Mouse (Mus musculus) cerebellum, adult 11-12 months (tissue): ENCODE data around the gene Bank1.

Source experiments
- DNase-seq: peaks from one replicate; pipeline ENCODE4 v3.0.0; 2022

Bank1 gene

DNA sequence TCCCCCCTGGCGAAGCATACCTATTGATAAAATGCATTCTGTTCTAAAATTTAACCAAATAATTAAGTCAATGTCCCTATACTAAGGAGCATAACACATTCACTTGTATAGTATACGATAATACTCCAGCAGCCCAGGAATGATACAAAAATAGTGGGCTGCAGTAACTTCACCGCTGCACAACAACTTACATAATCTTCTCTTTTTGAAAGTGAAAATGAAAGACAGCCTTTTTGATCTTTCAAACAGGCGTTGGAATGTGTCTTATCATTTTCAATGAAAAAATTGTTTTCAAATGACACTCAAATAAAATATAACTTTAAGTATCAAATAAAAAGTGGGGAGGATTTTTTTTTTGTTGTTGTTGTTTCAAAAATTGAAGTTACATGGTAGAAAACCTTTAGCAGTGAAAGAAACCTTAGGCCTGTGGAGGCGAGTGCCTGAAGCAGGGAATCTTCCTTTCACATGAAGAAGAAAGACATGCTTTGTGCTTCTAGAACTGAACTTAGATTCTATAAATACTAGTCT lies 224.8 kb downstream of the Bank1 start:
- no peak for DNase-seq

DNA sequence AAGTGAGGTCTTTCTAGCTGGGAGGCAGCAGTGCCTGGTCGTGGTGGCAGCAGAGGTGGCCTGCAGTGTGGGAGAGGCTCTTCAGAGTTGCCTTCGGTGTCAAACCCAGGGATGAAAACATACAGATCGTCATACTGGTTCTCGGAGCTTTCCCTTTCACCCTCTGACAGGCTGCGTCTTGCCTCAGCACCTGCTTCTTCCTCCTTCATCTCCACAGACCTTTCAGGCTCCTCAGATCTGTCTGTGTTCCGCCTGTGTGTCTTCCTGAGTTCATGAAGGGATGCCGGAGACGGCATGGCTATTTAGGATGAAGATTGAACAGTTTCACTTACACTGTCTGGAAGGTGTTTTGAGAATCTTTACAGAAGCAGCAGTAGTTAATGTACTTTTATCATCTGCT lies 225.6 kb downstream of the Bank1 start:
- no peak for DNase-seq

DNA sequence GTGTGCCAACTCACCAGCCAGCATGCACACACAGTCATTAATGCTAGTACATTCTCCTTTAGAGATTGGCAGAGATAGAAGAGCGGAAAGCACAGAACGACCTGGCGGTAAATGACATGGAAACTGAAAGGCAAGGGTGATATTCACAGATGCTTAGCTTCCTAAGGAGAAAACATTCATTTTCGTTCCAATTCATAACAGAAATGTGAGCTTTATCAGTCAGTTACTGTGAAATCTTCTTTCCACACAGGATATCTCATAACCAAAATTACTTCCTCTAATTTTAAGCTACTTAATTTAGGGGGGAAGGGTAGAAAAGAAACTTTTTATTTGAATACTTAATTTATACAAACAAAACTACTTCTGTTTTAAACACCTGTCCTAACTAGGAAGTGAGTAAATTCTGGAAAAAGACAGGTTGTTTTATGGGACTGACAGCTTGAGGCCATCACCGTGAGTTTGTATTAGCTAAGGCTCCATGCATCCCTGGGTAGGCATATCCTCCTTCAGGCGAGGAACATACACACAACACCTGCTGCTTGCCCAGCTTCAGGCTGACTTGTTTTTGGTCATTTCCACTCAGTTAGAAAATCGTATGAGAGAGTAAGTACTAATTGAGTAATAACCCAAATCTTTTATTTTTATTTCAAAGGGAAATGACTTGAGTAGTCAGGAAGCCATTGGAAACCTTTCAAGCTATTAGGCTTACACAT lies 238.8 kb downstream of the Bank1 start:
- peak; percentile 7 for DNase-seq

GRCm38 (mm10) chr3:136086431-136086830 lies 239.4 kb downstream of the Bank1 start:
- DNase-seq: no peak

DNA sequence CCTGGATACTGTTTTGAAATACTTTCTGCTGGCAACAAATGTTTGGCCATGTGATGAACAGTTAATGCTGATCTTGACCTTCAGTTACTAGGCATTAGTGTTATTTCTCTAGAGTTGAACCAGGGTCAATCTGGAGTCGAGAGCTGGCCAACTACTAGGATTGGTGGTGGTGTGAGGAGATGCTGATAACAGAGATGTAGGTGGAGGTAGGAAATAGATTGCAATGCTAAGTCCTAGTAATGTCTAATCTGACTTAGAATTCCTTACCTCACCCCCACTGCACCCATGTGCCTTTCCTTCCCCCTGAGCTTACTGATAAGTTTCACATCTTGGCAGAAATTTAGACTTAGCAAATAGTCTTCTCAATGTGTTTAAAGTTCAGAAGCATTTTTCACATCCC lies 240.8 kb downstream of the Bank1 start:
- DNase-seq: no peak

DNA sequence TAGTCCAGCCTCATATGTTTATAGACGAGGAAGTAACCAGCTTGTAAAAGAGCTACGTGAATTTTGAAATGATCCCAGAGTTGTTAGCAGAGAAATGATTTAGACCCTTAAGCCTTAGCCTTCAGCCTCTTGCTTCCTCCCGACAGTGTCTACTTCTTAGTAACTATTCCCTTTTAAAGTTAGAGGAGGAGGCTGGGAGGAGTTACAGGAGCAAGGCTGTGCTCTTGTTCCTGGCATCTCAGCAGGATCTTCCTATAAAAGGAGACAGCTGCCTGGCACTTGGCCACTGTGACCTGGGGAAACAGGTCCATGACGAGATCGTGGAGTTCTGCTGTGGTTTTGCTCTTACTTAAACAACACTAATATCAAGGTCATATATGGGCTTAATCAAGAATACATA lies 241.8 kb downstream of the Bank1 start:
- no peak for DNase-seq

GRCm38 (mm10) chr3:136081264-136081663 lies 244.6 kb downstream of the Bank1 start:
- no peak for DNase-seq

- DNase-seq: no peak
These were observed 247.3 kb downstream of the Bank1 start for GRCm38 (mm10) chr3:136078535-136078934.

GRCm38 (mm10) chr3:136070394-136070793 lies 255.5 kb downstream of the Bank1 start:
- no peak for DNase-seq

DNA sequence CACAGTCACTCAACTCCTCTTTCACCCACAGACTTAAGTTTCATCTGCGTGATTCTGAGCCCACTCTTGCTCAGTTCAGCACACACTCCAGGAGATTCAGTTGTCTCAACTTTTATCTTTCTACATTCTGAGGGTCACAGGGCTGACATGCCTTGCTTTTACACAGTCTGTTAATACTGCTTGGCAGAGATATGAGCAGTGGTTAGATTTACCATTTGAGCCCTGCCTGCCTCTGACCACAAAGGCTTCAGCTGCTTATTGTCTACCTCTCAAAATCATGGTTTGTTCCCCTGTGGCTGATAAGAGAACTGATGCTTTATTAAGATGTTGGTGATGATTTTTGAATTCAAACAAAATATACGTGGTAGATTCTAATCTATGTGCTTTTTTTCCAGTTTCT lies 264.0 kb downstream of the Bank1 start:
- no peak for DNase-seq

GRCm38 (mm10) chr3:136050635-136051034 lies 275.2 kb downstream of the Bank1 start:
- DNase-seq: no peak

- DNase-seq: no peak
These were observed 275.7 kb downstream of the Bank1 start for GRCm38 (mm10) chr3:136050215-136050614.

DNA sequence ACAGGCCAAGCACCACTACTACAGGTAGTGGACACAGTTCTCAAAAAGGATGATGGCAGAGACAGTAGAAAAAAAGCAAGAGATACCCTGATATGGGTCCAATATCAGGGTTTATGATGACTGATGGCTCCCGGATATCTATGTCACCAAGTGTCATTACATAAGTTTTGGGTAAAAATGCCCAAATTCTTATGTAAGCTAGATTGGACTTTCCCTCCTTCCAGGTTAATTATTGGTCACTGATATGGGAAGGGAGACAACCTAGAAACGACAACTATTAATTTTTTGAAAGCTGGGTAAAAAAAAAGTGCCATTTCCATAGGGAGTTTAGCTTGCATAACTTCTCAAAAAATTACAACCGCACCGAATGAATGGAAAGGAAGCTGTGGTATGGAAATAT lies 277.8 kb downstream of the Bank1 start:
- DNase-seq: no peak

DNA sequence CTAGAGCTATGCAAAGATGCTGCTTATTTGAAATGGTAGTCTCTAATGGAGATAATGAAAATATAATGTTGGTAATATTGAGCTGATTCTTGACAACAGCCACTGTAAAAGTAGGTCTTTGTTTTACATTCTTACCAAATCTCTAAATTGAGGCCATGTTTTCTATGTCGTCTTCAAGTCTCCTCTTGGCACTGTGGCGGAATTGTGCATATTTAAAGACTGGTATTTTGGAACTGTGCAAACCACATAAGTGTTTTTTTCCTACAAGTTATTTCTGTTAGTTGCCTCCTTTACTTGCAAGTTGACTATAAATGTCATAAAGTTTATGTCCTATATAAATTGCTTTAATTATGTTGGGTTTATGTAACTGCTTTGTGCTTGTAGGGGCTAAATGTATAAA lies 280.5 kb downstream of the Bank1 start:
- DNase-seq: no peak

GRCm38 (mm10) chr3:136040041-136040440 lies 285.8 kb downstream of the Bank1 start:
- no peak for DNase-seq

DNA sequence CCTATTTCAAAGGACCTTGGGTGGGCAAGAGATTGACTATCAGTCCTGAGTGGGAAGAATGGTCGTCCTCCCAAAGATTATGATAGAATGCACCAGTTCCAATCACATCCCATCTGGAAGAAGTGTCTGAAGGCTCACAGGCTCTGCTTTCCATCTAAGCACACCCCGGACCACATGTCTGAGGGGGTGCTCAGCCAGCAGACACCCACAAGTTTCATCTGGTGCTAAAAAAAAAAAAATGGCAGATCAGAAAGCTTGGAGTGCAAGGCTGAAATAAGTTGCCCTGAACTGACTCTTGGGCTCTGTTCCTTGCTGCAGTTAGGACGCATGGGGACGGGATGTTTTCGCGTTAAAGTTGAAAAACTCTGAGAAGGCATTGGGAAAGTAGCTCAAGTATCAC lies 286.4 kb downstream of the Bank1 start:
- DNase-seq: no peak

DNA sequence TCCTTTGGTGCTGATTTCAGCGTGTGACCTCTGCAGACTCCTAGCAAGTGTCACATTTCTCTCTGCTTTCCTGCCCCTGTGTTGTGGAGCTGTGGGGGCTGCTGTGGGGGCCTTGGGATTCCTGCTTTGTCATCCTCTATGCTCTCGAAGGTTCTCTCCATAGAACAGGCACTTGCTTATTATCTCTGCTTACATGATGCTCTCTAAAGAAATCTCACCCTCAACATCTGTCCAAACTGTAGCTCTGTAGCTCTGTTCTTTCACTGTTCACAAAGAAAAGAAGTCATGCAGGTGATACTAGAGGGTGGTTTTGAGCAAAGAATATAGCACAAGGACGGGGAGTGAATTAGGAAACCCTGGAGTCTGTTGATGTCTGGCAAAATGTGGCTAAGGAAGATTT lies 288.6 kb downstream of the Bank1 start:
- DNase-seq: no peak

GRCm38 (mm10) chr3:136035784-136036183 lies 290.1 kb downstream of the Bank1 start:
- DNase-seq: no peak

- no peak for DNase-seq
These were observed 301.0 kb downstream of the Bank1 start for GRCm38 (mm10) chr3:136024876-136025275.

GRCm38 (mm10) chr3:136017517-136017916 lies 308.3 kb downstream of the Bank1 start:
- DNase-seq: no peak

GRCm38 (mm10) chr3:136010616-136011015 lies 315.2 kb downstream of the Bank1 start:
- DNase-seq: no peak

DNA sequence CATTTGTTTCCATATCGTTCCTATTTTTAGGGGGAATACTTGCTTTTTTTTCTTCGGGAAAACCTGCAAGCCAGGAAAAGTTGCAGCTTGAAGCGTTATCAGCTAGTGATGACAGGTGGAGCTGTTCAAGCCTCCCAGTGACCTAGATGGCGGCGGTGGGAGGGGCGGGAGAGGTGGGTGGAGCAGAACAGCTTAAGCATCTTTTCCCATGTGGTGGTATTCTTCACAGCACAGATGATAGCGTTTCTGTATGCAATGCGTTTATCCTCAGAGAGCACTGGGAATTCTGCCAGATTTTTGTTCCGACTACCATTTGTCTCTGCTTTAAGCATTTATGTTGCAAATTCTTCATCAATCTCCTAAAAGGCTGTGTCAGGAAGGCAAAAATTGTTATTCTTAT lies 318.0 kb downstream of the Bank1 start:
- DNase-seq: peak; percentile 51

DNA sequence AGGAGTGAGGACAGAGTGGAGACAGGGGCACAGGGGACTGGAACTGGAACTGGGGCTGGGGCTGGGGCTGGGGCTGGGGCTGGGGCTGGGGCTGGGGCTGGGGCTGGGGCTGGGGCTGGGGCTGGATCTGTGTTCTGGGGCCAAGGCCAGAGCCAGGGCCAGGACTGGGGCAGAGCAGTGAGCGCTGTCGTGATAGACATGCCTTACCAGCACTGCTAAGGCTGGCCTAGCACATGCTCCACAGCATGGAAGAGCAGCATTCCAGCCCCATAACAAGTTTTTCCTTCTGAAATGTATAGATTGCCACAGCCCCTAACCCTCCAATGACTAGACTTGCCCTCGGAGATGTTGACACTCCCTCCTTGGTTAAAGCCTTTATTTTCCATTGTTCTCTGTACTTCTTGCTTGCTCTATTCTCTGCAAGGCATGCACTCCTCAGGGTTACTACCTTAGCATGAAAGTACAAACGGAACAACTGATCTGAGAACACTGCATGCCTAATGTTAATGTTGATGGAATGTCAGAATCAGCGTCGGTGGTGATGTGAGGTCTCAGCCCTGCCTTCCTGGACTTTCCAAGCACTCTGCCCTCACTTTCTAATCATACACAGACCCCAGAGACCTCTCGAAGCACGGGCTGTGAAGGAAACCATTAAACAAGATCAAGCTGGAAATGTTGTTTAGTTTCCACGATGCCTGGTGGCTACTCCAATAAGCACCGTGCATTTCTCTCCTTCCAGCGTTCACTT lies 318.6 kb downstream of the Bank1 start:
- DNase-seq: no peak
